Mouse (Mus musculus) duodenum, adult 2 months (tissue): ENCODE measurements around the gene Msh2. TPM values are rescaled to one million over a fixed set of nuclear protein-coding genes. Genes with fewer than 3 reads are reported as not detected.

Source experiments
- polyA plus RNA-seq: library from polyadenylated mRNA; depleted of rRNA; stranded (reverse); fragments of >200 nt; gene quantifications from 2 replicates; pipeline ENCODE4 v1.2.3, GENCODE M21; 2012; ENCODE audit warnings: low replicate concordance; rRNA removed

Gene Msh2
- 0.97 and 2.5 TPM in 2 replicates for polyA plus RNA-seq

DNA sequence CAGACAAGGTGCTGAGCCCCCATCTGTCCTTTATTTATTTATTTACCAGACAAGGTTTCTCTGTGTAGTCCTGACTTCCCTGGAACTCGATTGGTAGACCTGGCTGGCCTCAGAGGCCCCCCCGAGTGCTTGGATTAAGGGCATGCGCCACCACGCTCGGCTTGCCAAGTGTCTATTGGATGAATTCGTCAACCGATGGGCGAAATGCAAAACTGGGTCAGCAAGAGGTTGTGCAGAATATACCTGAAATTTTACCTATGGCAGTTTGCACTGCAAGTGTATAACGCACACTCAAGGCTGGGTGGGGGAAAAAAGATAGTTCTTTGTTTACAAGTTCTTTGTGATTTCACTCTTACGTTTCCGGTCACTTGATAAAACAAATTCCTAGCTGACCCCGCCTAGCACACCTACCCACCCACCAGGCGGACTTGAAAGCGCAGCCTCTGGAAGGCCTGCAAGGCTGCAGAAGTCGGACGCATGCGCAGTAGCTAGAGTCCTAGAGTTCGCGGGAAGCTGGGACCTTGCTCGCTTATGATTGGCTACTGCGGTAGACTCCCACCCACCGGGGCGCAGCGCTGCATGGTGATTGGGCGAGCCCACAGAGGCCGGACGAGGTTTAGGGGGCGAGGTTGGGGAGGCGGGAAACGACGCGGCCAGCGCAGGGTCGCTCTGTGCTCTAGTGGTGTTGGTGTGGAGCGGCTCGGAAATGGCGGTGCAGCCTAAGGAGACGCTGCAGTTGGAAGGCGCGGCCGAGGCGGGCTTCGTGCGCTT is at the start of gene Msh2:
Msh2 (plus strand) TSS at position 441 of the 771 bp plus-strand sequence.

Other genes starting within 250 kb of the Msh2 start
- not detected in 2 replicates for gene Stpg4, start 244.6 kb upstream of the Msh2 start, polyA plus RNA-seq
- 4.8 and 5.8 TPM in 2 replicates for gene Calm2, start 225.4 kb upstream of the Msh2 start, polyA plus RNA-seq
- gene Epcam, start 36.4 kb upstream of the Msh2 start, polyA plus RNA-seq, result 593 and 937 TPM in 2 replicates
- gene Kcnk12, start 125.7 kb downstream of the Msh2 start, polyA plus RNA-seq, result 0.06 TPM in 1 of 2 replicates, not detected in the other
- gene Rpl36-ps4, start 248.6 kb downstream of the Msh2 start, polyA plus RNA-seq, result not detected in 2 replicates